Mouse (Mus musculus): ENCODE results near the gene Stum. TPM values are rescaled to one million over a fixed set of nuclear protein-coding genes. Genes with fewer than 3 reads are reported as not detected.

The Stum gene
- polyA plus RNA-seq, 1 experiment from 2014 or later, result 0.07 TPM

DNA sequence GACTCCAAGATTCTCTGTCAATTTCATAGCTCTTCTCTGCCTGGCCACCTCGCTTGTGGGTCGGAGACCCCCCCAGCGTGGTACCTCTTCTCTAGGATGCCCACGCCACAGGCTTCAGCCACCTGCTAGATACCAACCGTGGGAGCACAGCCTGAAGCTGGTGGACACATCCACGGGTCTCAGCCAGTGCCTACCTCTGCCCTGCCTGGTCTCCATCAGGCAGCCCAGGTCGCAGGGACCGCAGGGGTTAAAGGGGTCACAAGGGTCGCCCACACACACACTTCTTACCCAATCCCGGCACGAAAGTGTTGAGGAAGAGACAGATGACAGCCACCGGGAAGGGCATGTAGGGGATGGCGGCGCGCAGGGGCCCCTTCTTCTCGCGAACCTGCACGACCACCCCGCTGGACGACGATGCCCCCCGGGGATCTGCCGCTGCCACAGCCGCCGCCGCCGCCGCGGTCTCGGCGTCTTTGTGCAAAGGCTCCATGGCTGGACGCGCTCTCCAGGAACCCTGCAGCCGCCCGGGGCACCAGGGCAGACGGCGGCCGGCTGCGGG, 385 bp downstream of the Stum start:
- no peak for DNase-seq

DNA sequence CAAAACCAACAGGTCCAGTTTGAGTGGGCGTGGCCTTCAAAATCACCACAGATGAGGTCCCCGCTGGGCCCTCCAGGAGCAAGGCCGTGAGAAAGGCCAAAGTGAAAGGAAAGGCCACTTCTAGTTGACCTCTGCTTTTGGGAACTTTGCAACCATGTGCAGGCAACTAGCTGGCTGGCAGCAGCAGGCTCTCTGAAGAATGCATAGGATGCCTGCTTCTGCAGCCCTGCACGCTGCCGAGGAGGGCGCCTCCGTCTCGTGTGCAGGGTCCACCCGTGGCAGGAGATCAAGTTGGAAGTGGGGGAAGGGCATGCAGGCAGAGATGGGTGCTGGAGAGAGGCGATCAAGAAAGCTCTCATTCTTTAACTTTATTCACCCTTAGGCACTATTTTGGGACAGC, 1.3 kb downstream of the Stum start:
- ATAC-seq, result no peak
- Histone ChIP-seq H3K9ac (replicated peaks) (no peak overlapping the region), H3K4me2 (ENCODE audit: low read depth, low read length) (no peak overlapping the region), H3K4me1 (ENCODE audit: insufficient read depth) (peaks cover 8% of the 10 kb centered on the region), H3K27ac (ENCODE audit: low read depth) (no peak overlapping the region), H3K36me3 (replicated peaks; ENCODE audit: insufficient read depth, low read length) (no peaks in the 10 kb centered on the region), H3K27me3 (ENCODE audit: insufficient read depth, low read length) (peaks cover 35% of the 10 kb centered on the region), H3K9me3 (ENCODE audit: low read length) (no peaks in the 10 kb centered on the region), H3K4me3 (ENCODE audit: low read depth, low read length) (no peak overlapping the region)
- TF ChIP-seq CTCF (IDR thresholded peaks at IDR 0.05; ENCODE audit: low read depth) (no peak), EP300 (IDR thresholded peaks at IDR 0.05; ENCODE audit: low read depth) (no peak)
- DNase-seq, result no peak
- WGBS (ENCODE audit: insufficient replicate concordance), result 34% methylated on average over 10 of the region's 10 CpGs

More for the DNA sequence above, 385 bp downstream of the Stum start:
- no peaks in the 10 kb centered on the region for H3K9me3 ChIP-seq (ENCODE audit: low read length)
- peak overlapping the region; percentile 34 for H3K4me3 ChIP-seq (ENCODE audit: low read depth, low read length)
- H3K27ac ChIP-seq (ENCODE audit: low read depth), result no peak overlapping the region
- H3K4me1 ChIP-seq (ENCODE audit: insufficient read depth), result peaks cover 8% of the 10 kb centered on the region
- TF ChIP-seq CTCF (IDR thresholded peaks at IDR 0.05; ENCODE audit: low read depth) (no peak), EP300 (IDR thresholded peaks at IDR 0.05; ENCODE audit: low read depth) (no peak)
- peaks cover 35% of the 10 kb centered on the region for H3K27me3 ChIP-seq (ENCODE audit: insufficient read depth, low read length)
- no peaks in the 10 kb centered on the region for H3K36me3 ChIP-seq (replicated peaks; ENCODE audit: insufficient read depth, low read length)
- no peak overlapping the region for H3K9ac ChIP-seq (replicated peaks)
- no peak for ATAC-seq
- WGBS (ENCODE audit: insufficient replicate concordance), result 7% methylated on average over 31 of the region's 39 CpGs
- H3K4me2 ChIP-seq (ENCODE audit: low read depth, low read length), result peak overlapping the region; percentile 59

DNA sequence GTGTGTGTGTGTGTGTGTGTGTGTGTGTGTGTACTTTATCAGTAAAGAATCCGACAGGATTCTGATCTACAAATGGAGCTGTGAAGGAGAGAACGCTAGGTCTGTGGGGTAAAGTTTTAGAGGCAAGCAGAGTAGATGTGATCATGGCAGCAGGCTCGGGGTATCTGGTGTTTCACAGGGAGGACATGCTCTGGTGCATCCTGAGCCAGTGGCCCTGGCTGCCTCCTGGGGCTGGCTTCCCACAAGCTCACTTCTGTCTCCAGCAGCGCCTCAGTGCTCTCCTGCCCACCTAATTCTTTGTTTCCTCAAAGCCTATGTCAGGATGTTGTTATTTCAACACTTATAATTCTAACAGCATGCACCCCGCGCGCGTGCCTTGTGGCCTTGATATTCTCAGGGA, 2.0 kb downstream of the Stum start:
- Histone ChIP-seq H3K4me2 (ENCODE audit: low read depth, low read length) (no peak overlapping the region), H3K4me1 (ENCODE audit: insufficient read depth) (peaks cover 8% of the 10 kb centered on the region), H3K27me3 (ENCODE audit: insufficient read depth, low read length) (peaks cover 35% of the 10 kb centered on the region), H3K36me3 (replicated peaks; ENCODE audit: insufficient read depth, low read length) (no peaks in the 10 kb centered on the region), H3K27ac (ENCODE audit: low read depth) (no peak overlapping the region), H3K9me3 (ENCODE audit: low read length) (no peaks in the 10 kb centered on the region), H3K9ac (replicated peaks) (no peak overlapping the region), H3K4me3 (ENCODE audit: low read depth, low read length) (no peak overlapping the region)
- DNase-seq (no peak), ATAC-seq (no peak)
- TF ChIP-seq EP300 (IDR thresholded peaks at IDR 0.05; ENCODE audit: low read depth) (no peak), CTCF (IDR thresholded peaks at IDR 0.05; ENCODE audit: low read depth) (no peak)
- 61% methylated on average over 8 of the region's 8 CpGs for WGBS (ENCODE audit: insufficient replicate concordance)

DNA sequence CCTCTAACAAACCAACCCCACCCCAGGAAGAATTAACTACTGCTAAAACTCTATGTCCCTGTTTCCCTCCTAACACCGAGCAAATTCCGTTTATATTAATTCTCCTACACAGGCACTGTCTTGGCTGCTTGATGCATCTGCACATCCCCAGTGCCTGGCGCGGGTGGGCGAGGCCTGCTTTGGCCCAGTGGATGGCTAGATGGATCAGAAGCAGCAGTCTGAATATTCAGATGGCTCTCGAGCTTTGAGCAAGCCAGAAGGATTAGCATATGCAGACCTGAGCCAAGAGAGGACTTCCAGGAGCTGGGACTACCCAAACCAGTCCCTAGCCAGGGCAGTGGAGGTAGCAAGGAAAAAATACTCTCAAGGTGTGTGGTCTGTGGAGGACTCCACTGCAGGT, 3.0 kb downstream of the Stum start:
- Histone ChIP-seq H3K4me3 (ENCODE audit: low read depth, low read length) (no peak overlapping the region), H3K4me1 (ENCODE audit: insufficient read depth) (peaks cover 8% of the 10 kb centered on the region), H3K9ac (replicated peaks) (no peak overlapping the region), H3K9me3 (ENCODE audit: low read length) (no peaks in the 10 kb centered on the region), H3K36me3 (replicated peaks; ENCODE audit: insufficient read depth, low read length) (no peaks in the 10 kb centered on the region), H3K27ac (ENCODE audit: low read depth) (no peak overlapping the region), H3K27me3 (ENCODE audit: insufficient read depth, low read length) (peaks cover 35% of the 10 kb centered on the region), H3K4me2 (ENCODE audit: low read depth, low read length) (no peak overlapping the region)
- DNase-seq (no peak), ATAC-seq (no peak)
- 47% methylated on average over 6 of the region's 6 CpGs for WGBS (ENCODE audit: insufficient replicate concordance)
- TF ChIP-seq EP300 (IDR thresholded peaks at IDR 0.05; ENCODE audit: low read depth) (no peak), CTCF (IDR thresholded peaks at IDR 0.05; ENCODE audit: low read depth) (no peak)

DNA sequence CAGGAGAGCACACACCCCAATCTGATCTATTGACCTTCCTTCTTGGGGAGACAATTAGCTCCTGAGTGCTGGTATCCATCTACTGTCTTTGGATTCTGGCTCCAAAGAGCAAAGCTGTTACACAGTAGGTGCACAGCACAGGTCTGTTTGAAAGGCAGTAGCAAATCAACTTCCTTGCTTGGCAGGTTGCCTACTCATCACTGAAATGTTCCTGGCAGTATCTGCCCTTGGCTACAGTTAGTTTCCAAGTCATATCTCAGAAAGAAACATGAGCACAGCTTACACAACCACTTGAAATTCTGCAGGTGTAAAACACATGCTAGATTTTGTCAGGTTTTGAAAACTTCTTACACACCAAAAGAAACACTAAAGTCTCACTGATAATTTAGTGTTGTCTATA, 9.7 kb downstream of the Stum start:
- DNase-seq, result no peak
- TF ChIP-seq EP300 (IDR thresholded peaks at IDR 0.05; ENCODE audit: low read depth), result no peak
- TF ChIP-seq CTCF (IDR thresholded peaks at IDR 0.05; ENCODE audit: low read depth), result no peak

DNA sequence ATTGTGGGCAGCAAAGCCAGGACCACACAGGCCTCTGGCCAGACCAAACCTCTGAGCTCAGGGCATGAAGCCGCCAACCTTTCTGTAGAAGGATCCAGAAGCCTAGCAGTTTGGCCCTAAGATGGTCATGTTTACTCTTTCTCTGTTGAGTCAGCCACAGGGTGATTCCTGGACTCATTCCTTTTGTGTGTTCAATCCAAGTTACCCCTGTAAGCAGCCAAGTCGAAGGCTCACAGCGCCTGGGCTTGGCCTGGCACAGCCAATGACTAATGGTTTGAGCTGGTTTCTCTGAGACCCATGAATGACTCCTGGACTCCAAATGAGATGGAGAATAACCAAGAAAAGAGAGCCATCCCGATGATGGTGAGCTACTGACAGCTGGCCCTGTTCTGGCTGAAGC, 15.3 kb downstream of the Stum start:
- Histone ChIP-seq H3K9me3 (ENCODE audit: low read length) (no peaks in the 10 kb centered on the region), H3K27me3 (ENCODE audit: insufficient read depth, low read length) (no peaks in the 10 kb centered on the region), H3K36me3 (replicated peaks; ENCODE audit: insufficient read depth, low read length) (no peaks in the 10 kb centered on the region), H3K4me3 (ENCODE audit: low read depth, low read length) (no peak overlapping the region), H3K27ac (ENCODE audit: low read depth) (no peak overlapping the region), H3K9ac (replicated peaks) (no peak overlapping the region), H3K4me1 (ENCODE audit: insufficient read depth) (no peaks in the 10 kb centered on the region), H3K4me2 (ENCODE audit: low read depth, low read length) (no peak overlapping the region)
- DNase-seq (no peak), ATAC-seq (no peak)
- 77% methylated on average over 4 of the region's 4 CpGs for WGBS (ENCODE audit: insufficient replicate concordance)
- TF ChIP-seq CTCF (IDR thresholded peaks at IDR 0.05; ENCODE audit: low read depth) (no peak), EP300 (IDR thresholded peaks at IDR 0.05; ENCODE audit: low read depth) (no peak)

More for the DNA sequence above, 9.7 kb downstream of the Stum start:
- Histone ChIP-seq H3K36me3 (replicated peaks; ENCODE audit: insufficient read depth, low read length) (no peaks in the 10 kb centered on the region), H3K27me3 (ENCODE audit: insufficient read depth, low read length) (no peaks in the 10 kb centered on the region), H3K27ac (ENCODE audit: low read depth) (no peak overlapping the region), H3K4me1 (ENCODE audit: insufficient read depth) (no peaks in the 10 kb centered on the region), H3K4me2 (ENCODE audit: low read depth, low read length) (no peak overlapping the region), H3K4me3 (ENCODE audit: low read depth, low read length) (no peak overlapping the region), H3K9ac (replicated peaks) (no peak overlapping the region), H3K9me3 (ENCODE audit: low read length) (no peaks in the 10 kb centered on the region)
- no peak for ATAC-seq

DNA sequence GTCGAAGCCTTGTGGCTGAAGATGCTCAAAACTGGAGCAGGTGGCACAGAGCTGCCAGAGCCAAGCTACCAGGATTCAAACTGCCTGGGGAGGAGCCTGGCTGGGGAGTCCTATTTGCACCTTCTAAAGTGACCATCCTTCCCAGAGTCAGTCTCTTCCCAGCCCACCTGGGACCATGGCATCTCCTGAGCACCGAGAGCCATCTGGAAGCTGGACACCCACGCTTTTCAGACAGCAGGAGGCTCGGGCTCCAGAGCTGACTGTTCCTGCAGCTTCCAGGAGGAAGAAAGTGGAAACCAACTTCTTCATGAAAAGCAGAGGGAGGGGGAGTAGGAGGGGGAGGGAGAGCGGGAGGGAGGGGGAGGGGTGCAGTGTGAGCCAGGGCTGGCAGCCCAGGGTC, 17.7 kb downstream of the Stum start:
- ATAC-seq (no peak), DNase-seq (no peak)
- 64% methylated on average over 5 of the region's 5 CpGs for WGBS (ENCODE audit: insufficient replicate concordance)
- no peaks in the 10 kb centered on the region for H3K27me3 ChIP-seq (ENCODE audit: insufficient read depth, low read length)
- TF ChIP-seq EP300 (IDR thresholded peaks at IDR 0.05; ENCODE audit: low read depth), result no peak
- TF ChIP-seq CTCF (IDR thresholded peaks at IDR 0.05; ENCODE audit: low read depth), result no peak
- no peak overlapping the region for H3K27ac ChIP-seq (ENCODE audit: low read depth)
- no peaks in the 10 kb centered on the region for H3K4me1 ChIP-seq (ENCODE audit: insufficient read depth)
- H3K9ac ChIP-seq (replicated peaks), result no peak overlapping the region
- H3K36me3 ChIP-seq (replicated peaks; ENCODE audit: insufficient read depth, low read length), result no peaks in the 10 kb centered on the region
- H3K4me3 ChIP-seq (ENCODE audit: low read depth, low read length), result no peak overlapping the region
- no peak overlapping the region for H3K4me2 ChIP-seq (ENCODE audit: low read depth, low read length)
- H3K9me3 ChIP-seq (ENCODE audit: low read length), result no peaks in the 10 kb centered on the region

Measured in liver, postnatal 0 days (tissue).